Mouse (Mus musculus): ENCODE results near the gene Pkdrej. TPM values are rescaled to one million over a fixed set of nuclear protein-coding genes. Genes with fewer than 3 reads are reported as not detected.
"Not testable (repeated sequence)": the region's sequence is repeated elsewhere in the genome, so short reads cannot be mapped to it uniquely, and the experiment has no call there.

Pkdrej gene
- 0.16 TPM in 1 of 2 replicates, not detected in the other for polyA plus RNA-seq (2014; fragmentation: Nextera tagmentation; extraction: Ambion mirVana)

- Histone ChIP-seq H3K9me3 (ENCODE audit: control insufficient read depth, low read length) (no peaks in the 10 kb centered on the region; the same call in 1 of the 2 replicates), H3K36me3 (ENCODE audit: control insufficient read depth, insufficient read depth, low read length) (no peaks in the 10 kb centered on the region), H3K27me3 (ENCODE audit: control insufficient read depth, insufficient read depth, low read length) (peaks cover 14% of the 10 kb centered on the region), H3K4me2 (ENCODE audit: low read length) (peak within 1 kb of the TSS; percentile 81), H3K4me3 (replicated peaks; ENCODE audit: low read depth, low read length) (peak within 1 kb of the TSS; percentile 43), H3K27ac (replicated peaks; ENCODE audit: low read depth, low read length) (no peak within 1 kb of the TSS), H3K4me1 (ENCODE audit: control insufficient read depth, insufficient read depth, low read length) (peaks cover 6% of the 10 kb centered on the region; the same call in 1 of the 2 replicates), H3K9ac (replicated peaks; ENCODE audit: low read length) (peak within 1 kb of the TSS; percentile 61)
- ATAC-seq (ENCODE audit: low FRiP score, low TSS enrichment) (peak; percentile 37; the same call in 1 of the 2 replicates), DNase-seq (peak; percentile 64)
- 2% methylated on average over 65 of the region's 65 CpGs for WGBS
Observed at GRCm38 (mm10) chr15:85821203-85822010, at the start of gene Pkdrej. TSS of gene Pkdrej (minus strand) at chr15:85821734.

DNA sequence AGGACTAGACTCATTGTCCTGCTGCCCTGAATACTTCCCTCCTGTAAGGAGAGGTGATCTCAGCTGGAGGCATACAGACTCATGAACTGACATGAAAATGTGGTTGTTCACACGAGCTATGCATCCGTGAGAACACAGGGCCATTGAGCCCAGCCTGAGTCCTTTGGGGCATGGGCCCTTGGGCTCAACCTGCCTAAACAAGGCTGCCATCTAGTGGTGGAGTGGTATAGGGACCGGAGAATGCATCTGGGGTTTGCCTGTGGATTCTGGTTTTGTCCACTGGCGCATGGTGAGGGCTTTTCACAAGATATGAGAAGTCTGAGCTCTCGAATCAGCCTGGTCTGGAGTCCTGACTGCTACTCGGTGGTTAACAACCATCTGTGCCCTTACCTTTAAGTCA lies 46.2 kb upstream of the Pkdrej start:
- Histone ChIP-seq H3K27me3 (ENCODE audit: control insufficient read depth, insufficient read depth, low read length) (no peaks in the 10 kb centered on the region), H3K9me3 (ENCODE audit: control insufficient read depth, low read length) (no peaks in the 10 kb centered on the region), H3K4me1 (ENCODE audit: control insufficient read depth, insufficient read depth, low read length) (no peaks in the 10 kb centered on the region), H3K36me3 (ENCODE audit: control insufficient read depth, insufficient read depth, low read length) (peaks cover 26% of the 10 kb centered on the region), H3K4me3 (replicated peaks; ENCODE audit: low read depth, low read length) (no peak overlapping the region), H3K27ac (replicated peaks; ENCODE audit: low read depth, low read length) (no peak overlapping the region), H3K9ac (replicated peaks; ENCODE audit: low read length) (no peak overlapping the region), H3K4me2 (ENCODE audit: low read length) (no peak overlapping the region)
- WGBS = 49% methylated on average over 6 of the region's 6 CpGs
- no peak for ATAC-seq (ENCODE audit: low FRiP score, low TSS enrichment)
- peak; percentile 83 for DNase-seq

GRCm38 (mm10) chr15:85865913-85866312 lies 44.4 kb upstream of the Pkdrej start:
- ATAC-seq (ENCODE audit: low FRiP score, low TSS enrichment); H3K4me2 ChIP-seq (ENCODE audit: low read length); H3K4me3 ChIP-seq (replicated peaks; ENCODE audit: low read depth, low read length); H3K4me1 ChIP-seq (ENCODE audit: control insufficient read depth, insufficient read depth, low read length); H3K9me3 ChIP-seq (ENCODE audit: control insufficient read depth, low read length); DNase-seq; H3K27me3 ChIP-seq (ENCODE audit: control insufficient read depth, insufficient read depth, low read length); H3K9ac ChIP-seq (replicated peaks; ENCODE audit: low read length); H3K27ac ChIP-seq (replicated peaks; ENCODE audit: low read depth, low read length): not testable (repeated sequence)
- peaks cover 20% of the 10 kb centered on the region; the same call in 1 of the 2 replicates for H3K36me3 ChIP-seq (ENCODE audit: control insufficient read depth, insufficient read depth, low read length)
- WGBS = 89% methylated on average over 7 of the region's 7 CpGs

DNA sequence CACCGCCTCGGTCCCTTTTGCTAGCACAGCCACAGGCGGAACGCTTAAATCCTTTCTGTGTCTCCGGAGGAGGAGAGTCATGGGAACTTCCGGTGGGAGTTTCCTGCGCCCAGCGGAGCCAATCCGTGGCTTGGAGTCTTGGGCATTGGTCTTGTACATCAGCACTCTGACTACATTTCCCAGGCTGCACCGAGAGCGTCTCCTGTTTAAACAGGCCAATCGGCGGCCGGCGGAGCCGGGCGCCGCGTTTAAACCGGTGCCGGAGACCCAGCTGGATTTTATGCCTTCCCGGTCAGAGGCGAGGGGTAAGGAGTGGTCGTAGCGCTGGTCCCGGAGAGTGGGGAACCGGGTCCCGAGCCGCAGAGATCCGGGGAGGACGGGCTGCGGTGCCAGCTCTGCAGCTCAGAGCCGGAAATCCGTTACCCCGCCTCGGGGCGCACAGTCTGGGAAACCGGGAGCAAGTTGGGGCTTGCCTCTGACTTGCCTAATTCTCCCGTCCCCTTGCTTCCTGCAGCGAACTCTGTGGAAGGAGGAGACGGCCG lies 38.0 kb upstream of the Pkdrej start, which contains the start of gene Gtse1:
Gtse1 (plus strand) TSS at position 256 of the 542 bp plus-strand sequence.
- DNase-seq (peak; percentile 98), ATAC-seq (ENCODE audit: low FRiP score, low TSS enrichment) (peak; percentile 96)
- Histone ChIP-seq H3K9ac (replicated peaks; ENCODE audit: low read length) (peak within 1 kb of the TSS; percentile 88), H3K4me3 (replicated peaks; ENCODE audit: low read depth, low read length) (peak within 1 kb of the TSS; percentile 47), H3K4me2 (ENCODE audit: low read length) (peak within 1 kb of the TSS; percentile 91), H3K27ac (replicated peaks; ENCODE audit: low read depth, low read length) (peak within 1 kb of the TSS; percentile 80), H3K9me3 (ENCODE audit: control insufficient read depth, low read length) (no peaks in the 10 kb centered on the region), H3K27me3 (ENCODE audit: control insufficient read depth, insufficient read depth, low read length) (no peaks in the 10 kb centered on the region), H3K4me1 (ENCODE audit: control insufficient read depth, insufficient read depth, low read length) (peaks cover 17% of the 10 kb centered on the region), H3K36me3 (ENCODE audit: control insufficient read depth, insufficient read depth, low read length) (0 out of 2 replicates have a peak, but pooled peaks cover 3% of the 10 kb centered on the region)
- under 1% methylated on average over 42 of the region's 42 CpGs for WGBS

- H3K4me3 ChIP-seq (replicated peaks; ENCODE audit: low read depth, low read length) = peak overlapping the region; percentile 47
- H3K27me3 ChIP-seq (ENCODE audit: control insufficient read depth, insufficient read depth, low read length) = no peaks in the 10 kb centered on the region
- H3K4me2 ChIP-seq (ENCODE audit: low read length) = peak overlapping the region; percentile 91
- peak overlapping the region; percentile 80 for H3K27ac ChIP-seq (replicated peaks; ENCODE audit: low read depth, low read length)
- peaks cover 17% of the 10 kb centered on the region for H3K4me1 ChIP-seq (ENCODE audit: control insufficient read depth, insufficient read depth, low read length)
- 10% methylated on average over 15 of the region's 15 CpGs for whole genome bisulfite sequencing
- DNase-seq (no peak), ATAC-seq (ENCODE audit: low FRiP score, low TSS enrichment) (no peak)
- peak overlapping the region; percentile 88 for H3K9ac ChIP-seq (replicated peaks; ENCODE audit: low read length)
- no peaks in the 10 kb centered on the region for H3K9me3 ChIP-seq (ENCODE audit: control insufficient read depth, low read length)
- no peaks in the 10 kb centered on the region for H3K36me3 ChIP-seq (ENCODE audit: control insufficient read depth, insufficient read depth, low read length)
Observed at GRCm38 (mm10) chr15:85858980-85859489, 37.5 kb upstream of the Pkdrej start.

DNA sequence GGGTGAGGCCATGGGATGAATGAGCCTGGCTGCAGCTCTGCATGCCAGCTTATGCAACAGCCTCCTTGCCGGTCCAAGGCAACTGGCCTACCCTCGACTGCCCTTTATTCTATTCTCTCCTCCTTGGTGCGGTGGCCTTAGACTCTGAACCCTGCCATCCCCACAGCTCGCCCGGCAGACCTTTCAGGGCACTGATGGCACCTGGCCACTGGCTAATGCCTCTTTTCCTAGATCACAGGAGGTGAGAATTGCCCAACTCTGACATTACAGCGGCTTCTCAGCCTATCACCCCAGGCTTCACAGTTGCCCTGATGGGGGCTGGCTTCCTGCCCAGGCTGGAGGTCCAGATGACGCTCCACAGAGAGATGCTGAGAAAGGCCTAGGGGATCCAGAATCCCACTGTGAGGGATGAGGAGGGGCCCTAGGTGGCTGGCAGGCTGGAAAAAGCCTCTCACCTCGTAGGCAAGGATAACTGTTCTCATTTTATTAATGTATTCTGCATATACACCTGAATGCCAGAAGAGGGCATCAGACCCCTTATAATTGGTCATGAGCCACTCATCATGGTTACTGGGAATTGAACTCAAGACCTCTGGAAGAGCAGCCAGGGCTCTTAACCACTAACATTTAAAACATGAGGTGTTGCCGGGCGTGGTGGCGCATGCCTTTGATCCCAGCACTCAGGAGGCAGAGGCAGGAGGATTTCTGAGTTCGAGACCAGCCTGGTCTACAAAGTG lies 30.3 kb upstream of the Pkdrej start:
- WGBS = 84% methylated on average over 12 of the region's 12 CpGs
- ATAC-seq (ENCODE audit: low FRiP score, low TSS enrichment) (no peak), DNase-seq (no peak)
- Histone ChIP-seq H3K4me3 (replicated peaks; ENCODE audit: low read depth, low read length) (no peak overlapping the region), H3K36me3 (ENCODE audit: control insufficient read depth, insufficient read depth, low read length) (no peaks in the 10 kb centered on the region), H3K27ac (replicated peaks; ENCODE audit: low read depth, low read length) (no peak overlapping the region), H3K9ac (replicated peaks; ENCODE audit: low read length) (no peak overlapping the region), H3K4me2 (ENCODE audit: low read length) (no peak overlapping the region), H3K4me1 (ENCODE audit: control insufficient read depth, insufficient read depth, low read length) (no peaks in the 10 kb centered on the region), H3K9me3 (ENCODE audit: control insufficient read depth, low read length) (no peaks in the 10 kb centered on the region), H3K27me3 (ENCODE audit: control insufficient read depth, insufficient read depth, low read length) (no peaks in the 10 kb centered on the region)

GRCm38 (mm10) chr15:85845071-85845470 lies 23.5 kb upstream of the Pkdrej start:
- H3K4me3 ChIP-seq (replicated peaks; ENCODE audit: low read depth, low read length) = no peak overlapping the region
- ATAC-seq (ENCODE audit: low FRiP score, low TSS enrichment) (no peak), DNase-seq (no peak)
- H3K4me2 ChIP-seq (ENCODE audit: low read length) = no peak overlapping the region
- H3K4me1 ChIP-seq (ENCODE audit: control insufficient read depth, insufficient read depth, low read length) = no peaks in the 10 kb centered on the region
- no peak overlapping the region for H3K27ac ChIP-seq (replicated peaks; ENCODE audit: low read depth, low read length)
- no peaks in the 10 kb centered on the region for H3K27me3 ChIP-seq (ENCODE audit: control insufficient read depth, insufficient read depth, low read length)
- no peaks in the 10 kb centered on the region for H3K9me3 ChIP-seq (ENCODE audit: control insufficient read depth, low read length)
- H3K9ac ChIP-seq (replicated peaks; ENCODE audit: low read length) = no peak overlapping the region
- no peaks in the 10 kb centered on the region for H3K36me3 ChIP-seq (ENCODE audit: control insufficient read depth, insufficient read depth, low read length)

- H3K27ac ChIP-seq (replicated peaks; ENCODE audit: low read depth, low read length) = no peak overlapping the region
- H3K27me3 ChIP-seq (ENCODE audit: control insufficient read depth, insufficient read depth, low read length) = no peaks in the 10 kb centered on the region
- no peak overlapping the region for H3K9ac ChIP-seq (replicated peaks; ENCODE audit: low read length)
- no peak for DNase-seq
- no peaks in the 10 kb centered on the region for H3K9me3 ChIP-seq (ENCODE audit: control insufficient read depth, low read length)
- no peak for ATAC-seq (ENCODE audit: low FRiP score, low TSS enrichment)
- no peaks in the 10 kb centered on the region for H3K4me1 ChIP-seq (ENCODE audit: control insufficient read depth, insufficient read depth, low read length)
- H3K36me3 ChIP-seq (ENCODE audit: control insufficient read depth, insufficient read depth, low read length) = no peaks in the 10 kb centered on the region
- WGBS = 79% methylated on average over 5 of the region's 5 CpGs
- no peak overlapping the region for H3K4me2 ChIP-seq (ENCODE audit: low read length)
- H3K4me3 ChIP-seq (replicated peaks; ENCODE audit: low read depth, low read length) = no peak overlapping the region
Observed at GRCm38 (mm10) chr15:85841796-85842360, 20.3 kb upstream of the Pkdrej start.

All from midbrain, embryonic 14.5 days (tissue).